Mouse (Mus musculus) midbrain, embryonic 15.5 days (tissue): ENCODE data around the gene Fbxo2. TPM values are rescaled to one million over a fixed set of nuclear protein-coding genes. Genes with fewer than 3 reads are reported as not detected.
"Not testable (repeated sequence)": the region's sequence is repeated elsewhere in the genome, so short reads cannot be mapped to it uniquely, and the experiment has no call there.

Experiments used
- ATAC-seq: fragments of 200-750 bp; cut with Nextera tagmentation; replicated peaks from 2 replicates; pipeline ENCODE4 v1.8.0; 2017; ENCODE audit warnings: moderate TSS enrichment
- H3K27ac ChIP-seq: fragments of 300-500 bp; sonication (generic); 2 replicates; pipeline ENCODE4 v1.5.1; 2015; ENCODE audit warnings: mild to moderate bottlenecking, inconsistent platforms
- H3K27me3 ChIP-seq: fragments of 300-500 bp; sonication (generic); replicated peaks from 2 replicates; pipeline ENCODE4 v1.6.1; 2015; ENCODE audit warnings: inconsistent platforms
- H3K36me3 ChIP-seq: fragments of 300-500 bp; sonication (generic); replicated peaks from 2 replicates; pipeline ENCODE4 v1.6.1; 2015; ENCODE audit warnings: inconsistent platforms
- H3K4me1 ChIP-seq: fragments of 300-500 bp; sonication (generic); 2 replicates; pipeline ENCODE4 v1.6.1; 2015; ENCODE audit warnings: inconsistent platforms
- H3K4me2 ChIP-seq: fragments of 300-500 bp; sonication (generic); 2 replicates; pipeline ENCODE4 v1.6.1; 2015; ENCODE audit warnings: inconsistent platforms, mild to moderate bottlenecking, moderate library complexity
- H3K4me3 ChIP-seq: fragments of 300-500 bp; sonication (generic); 2 replicates; pipeline ENCODE4 v1.5.1; 2015; ENCODE audit warnings: mild to moderate bottlenecking, inconsistent platforms
- H3K9ac ChIP-seq: fragments of 300-500 bp; sonication (generic); 2 replicates; pipeline ENCODE4 v1.6.1; 2015; ENCODE audit warnings: mild to moderate bottlenecking, inconsistent platforms
- H3K9me3 ChIP-seq: fragments of 300-500 bp; sonication (generic); 2 replicates; pipeline ENCODE4 v1.6.1; 2016; ENCODE audit warnings: inconsistent platforms
- WGBS: fragments of 180-500 bp; shearing (Covaris S2); methylation state at CpG from one replicate; pipeline ENCODE4 v1.1.7; 2015; ENCODE audit warnings: mixed read lengths; 5-methylcytosine and 5-hydroxymethylcytosine counted together
- polyA plus RNA-seq: library from polyadenylated mRNA; unstranded; fragments of >200 nt; fragmentation: Nextera tagmentation; extraction: Ambion mirVana; gene quantifications from 2 replicates; pipeline ENCODE4 v1.2.1, GENCODE M21; 2015

Fbxo2 gene
- polyA plus RNA-seq, 1 experiment from 2014 or later: 6.2 TPM

DNA sequence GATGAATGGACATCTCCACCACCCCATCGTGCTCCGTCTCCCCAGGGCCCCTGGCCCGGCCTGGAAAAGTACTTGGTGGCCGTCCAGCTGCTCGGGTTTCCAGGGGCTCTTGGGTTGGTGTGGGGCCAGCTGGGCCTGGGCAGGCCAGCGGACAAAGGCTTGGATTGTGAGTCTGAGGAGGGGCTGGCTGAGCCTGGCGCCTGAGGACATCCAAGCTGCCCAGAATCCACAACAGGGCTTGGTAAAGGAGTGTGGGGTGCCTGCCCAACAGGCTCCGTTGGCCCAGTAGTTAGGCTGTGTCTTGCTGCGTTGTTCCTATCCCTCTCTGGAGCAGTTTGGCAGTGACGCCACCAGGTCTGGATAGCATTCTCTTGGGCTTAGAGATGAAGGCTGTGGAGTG, 6.0 kb downstream of the Fbxo2 start:
- peak overlapping the region; percentile 10; the same call in 1 of the 2 replicates for H3K9ac ChIP-seq
- H3K4me1 ChIP-seq: peaks cover 33% of the 10 kb centered on the region
- H3K27me3 ChIP-seq: peaks cover 64% of the 10 kb centered on the region
- H3K36me3 ChIP-seq: no peaks in the 10 kb centered on the region
- H3K4me2 ChIP-seq: peak overlapping the region; percentile 31
- peak overlapping the region; percentile 53 for H3K27ac ChIP-seq
- H3K4me3 ChIP-seq: no peak overlapping the region
- H3K9me3 ChIP-seq: no peaks in the 10 kb centered on the region
- peak; percentile 49; the same call in 1 of the 2 replicates for ATAC-seq
- 3% methylated on average over 10 of the region's 10 CpGs for WGBS

- 13% methylated on average over 4 of the region's 4 CpGs for WGBS
- no peak for ATAC-seq
- H3K9me3 ChIP-seq: no peaks in the 10 kb centered on the region
- H3K4me1 ChIP-seq: peaks cover 33% of the 10 kb centered on the region
- peak overlapping the region; percentile 31 for H3K4me2 ChIP-seq
- H3K27me3 ChIP-seq: peaks cover 63% of the 10 kb centered on the region
- H3K4me3 ChIP-seq: no peak overlapping the region
- peak overlapping the region; percentile 10; the same call in 1 of the 2 replicates for H3K9ac ChIP-seq
- H3K36me3 ChIP-seq: no peaks in the 10 kb centered on the region
- H3K27ac ChIP-seq: peak overlapping the region; percentile 53
These were observed 6.6 kb downstream of the Fbxo2 start for GRCm38 (mm10) chr4:148166986-148167385.

DNA sequence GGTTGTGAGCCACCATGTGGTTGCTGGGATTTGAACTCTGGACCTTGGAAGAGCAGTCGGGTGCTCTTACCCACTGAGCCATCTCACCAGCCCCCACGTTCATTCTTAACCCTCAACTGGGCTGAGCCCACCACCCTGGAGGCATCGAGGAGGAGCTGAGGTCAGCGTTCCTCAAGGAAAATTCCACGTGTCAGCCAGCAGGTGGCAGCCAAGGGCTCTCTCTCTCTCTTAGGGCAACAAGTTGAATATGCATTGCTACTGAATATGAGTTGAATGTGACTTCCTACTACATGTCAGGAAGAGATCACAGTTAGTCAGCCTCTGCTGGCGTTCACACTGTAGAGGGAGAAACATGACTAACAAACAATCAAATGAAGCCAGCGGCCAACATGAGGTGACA, 7.9 kb downstream of the Fbxo2 start:
- Histone ChIP-seq H3K27ac (no peak overlapping the region), H3K9me3 (no peaks in the 10 kb centered on the region), H3K36me3 (no peaks in the 10 kb centered on the region), H3K9ac (no peak overlapping the region), H3K4me1 (peaks cover 37% of the 10 kb centered on the region), H3K4me3 (no peak overlapping the region), H3K27me3 (peaks cover 61% of the 10 kb centered on the region), H3K4me2 (no peak overlapping the region)
- 24% methylated on average over 7 of the region's 7 CpGs for WGBS
- no peak for ATAC-seq

DNA sequence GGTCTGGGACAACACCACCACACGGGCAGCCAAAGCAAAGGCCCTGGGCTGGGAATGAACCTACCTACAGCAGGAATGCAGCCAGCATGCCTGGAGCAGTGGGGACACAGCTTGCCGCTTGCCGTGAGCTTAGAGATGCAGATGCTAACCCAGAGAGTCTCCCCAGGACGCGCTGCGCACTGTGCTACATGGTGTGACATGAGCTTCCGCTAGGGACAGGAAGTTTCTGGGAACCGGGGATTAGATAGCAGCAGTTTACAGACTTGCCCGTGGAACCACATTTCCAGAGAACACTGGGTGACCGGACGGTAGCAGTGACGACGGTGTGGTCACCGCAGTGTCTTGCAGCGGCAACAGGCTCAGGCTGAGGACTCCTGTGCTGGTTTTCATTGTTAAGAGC, 9.2 kb downstream of the Fbxo2 start:
- WGBS: 24% methylated on average over 15 of the region's 15 CpGs
- Histone ChIP-seq H3K27me3 (peaks cover 51% of the 10 kb centered on the region), H3K4me2 (no peak overlapping the region), H3K9me3 (no peaks in the 10 kb centered on the region), H3K4me1 (peaks cover 41% of the 10 kb centered on the region), H3K9ac (no peak overlapping the region), H3K4me3 (no peak overlapping the region), H3K36me3 (no peaks in the 10 kb centered on the region), H3K27ac (no peak overlapping the region)
- no peak for ATAC-seq

GRCm38 (mm10) chr4:148170842-148171241, 10.4 kb downstream of the Fbxo2 start:
- Histone ChIP-seq H3K4me1 (peaks cover 40% of the 10 kb centered on the region), H3K4me2 (no peak overlapping the region), H3K36me3 (no peaks in the 10 kb centered on the region), H3K9ac (no peak overlapping the region), H3K27me3 (peaks cover 38% of the 10 kb centered on the region), H3K4me3 (no peak overlapping the region), H3K9me3 (no peaks in the 10 kb centered on the region), H3K27ac (no peak overlapping the region)
- WGBS: 0% methylated on average over 2 of the region's 2 CpGs
- no peak for ATAC-seq

GRCm38 (mm10) chr4:148171261-148171660, 10.8 kb downstream of the Fbxo2 start:
- no peak for ATAC-seq
- no peak overlapping the region for H3K4me2 ChIP-seq
- peaks cover 40% of the 10 kb centered on the region for H3K4me1 ChIP-seq
- no peaks in the 10 kb centered on the region for H3K9me3 ChIP-seq
- no peak overlapping the region for H3K9ac ChIP-seq
- H3K4me3 ChIP-seq: no peak overlapping the region
- H3K27ac ChIP-seq: no peak overlapping the region
- WGBS: 3% methylated on average over 3 of the region's 3 CpGs
- peaks cover 34% of the 10 kb centered on the region for H3K27me3 ChIP-seq
- no peaks in the 10 kb centered on the region for H3K36me3 ChIP-seq

DNA sequence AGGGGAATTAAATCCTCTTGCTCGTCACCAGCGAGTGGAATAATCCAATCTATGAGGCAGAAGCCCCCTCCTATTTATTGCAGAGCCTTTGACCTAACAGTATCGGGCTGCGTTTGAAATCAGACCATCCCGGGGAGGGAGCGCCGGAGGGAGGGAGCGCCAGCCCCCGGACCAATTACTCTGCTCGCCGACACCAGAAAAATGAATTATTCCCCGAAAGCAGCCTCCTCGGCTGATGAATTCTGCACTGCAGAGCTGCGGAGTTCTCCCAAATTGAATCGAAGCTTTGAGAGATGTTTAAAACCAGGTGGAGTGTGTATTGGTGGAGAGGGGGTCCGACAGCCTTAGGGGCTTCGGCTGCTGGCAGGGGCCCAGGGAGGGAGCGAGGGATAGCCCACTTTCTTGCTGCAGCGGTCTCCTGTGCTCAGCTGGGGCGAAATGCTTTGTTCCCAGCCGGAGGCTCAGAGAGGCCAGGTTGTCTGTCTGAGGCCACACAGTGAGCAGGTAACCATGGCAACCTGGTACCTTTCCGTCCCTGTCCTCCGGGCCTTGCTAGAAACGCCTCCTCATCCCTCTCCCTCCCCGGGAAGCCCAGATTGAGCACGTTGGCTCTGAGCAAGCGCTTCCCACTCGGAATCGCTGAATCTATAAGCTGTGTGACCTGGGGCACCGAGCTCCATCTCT, 13.5 kb downstream of the Fbxo2 start:
- peak overlapping the region; percentile 36 for H3K9ac ChIP-seq
- H3K36me3 ChIP-seq: no peaks in the 10 kb centered on the region
- peak; percentile 73 for ATAC-seq
- H3K4me2 ChIP-seq: peak overlapping the region; percentile 55
- H3K4me3 ChIP-seq: peak overlapping the region; percentile 31
- H3K9me3 ChIP-seq: no peaks in the 10 kb centered on the region
- H3K27ac ChIP-seq: peak overlapping the region; percentile 88
- H3K4me1 ChIP-seq: peaks cover 34% of the 10 kb centered on the region
- WGBS: under 1% methylated on average over 30 of the region's 30 CpGs
- peaks cover 36% of the 10 kb centered on the region for H3K27me3 ChIP-seq

GRCm38 (mm10) chr4:148174495-148174862, 14.1 kb downstream of the Fbxo2 start:
- Histone ChIP-seq H3K27ac (peak overlapping the region; percentile 88), H3K4me3 (peak overlapping the region; percentile 31), H3K4me2 (peak overlapping the region; percentile 55), H3K9me3 (no peaks in the 10 kb centered on the region), H3K36me3 (no peaks in the 10 kb centered on the region), H3K9ac (no peak overlapping the region; the same call in 1 of the 2 replicates), H3K4me1 (peaks cover 32% of the 10 kb centered on the region), H3K27me3 (peaks cover 33% of the 10 kb centered on the region)
- WGBS: 5% methylated on average over 12 of the region's 12 CpGs
- ATAC-seq: no peak

DNA sequence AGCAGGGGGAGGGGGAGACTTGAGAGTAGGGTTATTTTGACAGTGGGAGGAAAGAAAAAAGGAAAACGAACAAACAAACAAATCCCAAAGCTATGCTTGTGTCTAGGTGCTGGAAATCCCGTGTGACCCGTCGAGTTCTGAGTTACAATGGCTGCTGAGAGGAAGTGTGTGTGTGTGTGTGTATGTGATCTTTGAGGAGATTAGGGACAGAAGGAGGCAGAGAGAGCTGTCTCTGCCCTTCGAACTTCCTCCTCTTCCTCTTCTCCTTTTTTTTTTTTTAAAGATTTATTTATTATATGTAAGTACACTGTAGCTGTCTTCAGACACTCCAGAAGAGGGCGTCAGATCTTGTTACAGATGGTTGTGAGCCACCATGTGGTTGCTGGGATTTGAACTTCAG, 16.2 kb downstream of the Fbxo2 start:
- not testable (repeated sequence) for H3K4me2 ChIP-seq, H3K4me3 ChIP-seq, H3K9ac ChIP-seq, H3K27ac ChIP-seq, H3K36me3 ChIP-seq, H3K9me3 ChIP-seq, ATAC-seq
- peaks cover 24% of the 10 kb centered on the region for H3K27me3 ChIP-seq
- 65% methylated on average over 6 of the region's 6 CpGs for WGBS
- peaks cover 30% of the 10 kb centered on the region for H3K4me1 ChIP-seq

DNA sequence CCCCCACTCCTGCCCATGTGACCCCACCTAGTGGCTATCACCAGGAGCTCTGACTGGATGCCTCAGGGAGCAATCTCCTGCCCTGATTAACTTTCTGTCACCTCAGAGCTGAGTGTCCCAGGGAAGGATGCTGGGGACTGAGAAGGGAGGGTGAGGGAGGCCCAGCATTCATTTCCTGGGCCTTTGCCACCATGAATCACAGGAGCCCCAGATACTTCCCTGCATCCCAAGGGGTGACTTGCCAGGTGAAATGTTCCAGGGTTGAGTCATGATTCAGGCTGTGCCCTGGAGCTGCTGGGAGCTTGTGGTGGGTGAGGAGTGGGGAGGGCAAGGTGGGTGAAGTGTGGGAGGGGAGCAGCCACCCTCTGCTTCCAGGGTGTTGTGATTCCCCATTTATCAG, 17.3 kb downstream of the Fbxo2 start:
- Histone ChIP-seq H3K4me3 (no peak overlapping the region), H3K27ac (no peak overlapping the region), H3K9me3 (no peaks in the 10 kb centered on the region), H3K27me3 (peaks cover 15% of the 10 kb centered on the region), H3K4me1 (peaks cover 30% of the 10 kb centered on the region), H3K9ac (no peak overlapping the region), H3K4me2 (no peak overlapping the region), H3K36me3 (no peaks in the 10 kb centered on the region)
- no peak for ATAC-seq

- H3K4me3 ChIP-seq: no peak overlapping the region
- 90% methylated on average over 12 of the region's 12 CpGs for WGBS
- no peaks in the 10 kb centered on the region for H3K36me3 ChIP-seq
- H3K4me2 ChIP-seq: no peak overlapping the region
- H3K27me3 ChIP-seq: peaks cover 11% of the 10 kb centered on the region
- peaks cover 5% of the 10 kb centered on the region for H3K4me1 ChIP-seq
- no peak overlapping the region for H3K27ac ChIP-seq
- ATAC-seq: no peak
- no peaks in the 10 kb centered on the region for H3K9me3 ChIP-seq
- no peak overlapping the region for H3K9ac ChIP-seq
These were observed 21.1 kb downstream of the Fbxo2 start for GRCm38 (mm10) chr4:148181483-148181882.

GRCm38 (mm10) chr4:148182363-148182762, 21.9 kb downstream of the Fbxo2 start:
- Histone ChIP-seq H3K4me3 (no peak overlapping the region), H3K27ac (peak overlapping the region; percentile 44; the same call in 1 of the 2 replicates), H3K9ac (no peak overlapping the region), H3K4me1 (peaks cover 5% of the 10 kb centered on the region), H3K36me3 (no peaks in the 10 kb centered on the region), H3K9me3 (no peaks in the 10 kb centered on the region), H3K4me2 (no peak overlapping the region), H3K27me3 (peaks cover 7% of the 10 kb centered on the region)
- 25% methylated on average over 8 of the region's 8 CpGs for WGBS
- ATAC-seq: no peak

- H3K27ac ChIP-seq: no peak overlapping the region
- H3K36me3 ChIP-seq: no peaks in the 10 kb centered on the region
- peak; percentile 21; the same call in 1 of the 2 replicates for ATAC-seq
- no peaks in the 10 kb centered on the region for H3K27me3 ChIP-seq
- no peak overlapping the region for H3K4me2 ChIP-seq
- H3K9ac ChIP-seq: no peak overlapping the region
- WGBS: 20% methylated on average over 9 of the region's 9 CpGs
- peaks cover 5% of the 10 kb centered on the region for H3K4me1 ChIP-seq
- H3K9me3 ChIP-seq: no peaks in the 10 kb centered on the region
- no peak overlapping the region for H3K4me3 ChIP-seq
These were observed 24.1 kb downstream of the Fbxo2 start for GRCm38 (mm10) chr4:148184564-148184963.
